Mouse (Mus musculus) monocyte, adult 2 months (primary cell): ENCODE measurements around the gene Ppp2r3d.

ENCODE experiments used
- DNase-seq, 2 experiments: peaks; one replicate each; pipeline ENCODE4 v3.0.0; 2022; ENCODE audit warnings: low spot score in 2 of 2, low read depth in 1 of 2

The Ppp2r3d gene

DNA sequence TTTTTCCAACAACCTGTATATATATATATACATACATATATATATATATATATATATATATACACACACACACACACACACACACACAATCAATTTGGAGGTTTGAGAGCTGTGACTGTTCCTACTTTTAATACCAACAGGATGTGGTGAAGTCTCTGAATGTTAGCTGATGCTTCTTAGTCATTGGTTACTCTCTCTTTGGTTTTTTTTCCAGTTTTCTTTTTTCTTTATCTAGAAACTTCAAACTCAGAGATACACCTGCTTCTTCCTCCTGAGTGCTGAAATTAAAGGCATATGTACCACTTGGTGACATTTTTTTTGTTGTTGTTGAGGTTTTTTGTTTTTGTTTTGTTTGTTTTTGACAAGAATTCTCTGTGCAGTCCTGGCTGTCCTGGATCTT, 63.8 kb downstream of the Ppp2r3d start:
- DNase-seq = no peak

DNA sequence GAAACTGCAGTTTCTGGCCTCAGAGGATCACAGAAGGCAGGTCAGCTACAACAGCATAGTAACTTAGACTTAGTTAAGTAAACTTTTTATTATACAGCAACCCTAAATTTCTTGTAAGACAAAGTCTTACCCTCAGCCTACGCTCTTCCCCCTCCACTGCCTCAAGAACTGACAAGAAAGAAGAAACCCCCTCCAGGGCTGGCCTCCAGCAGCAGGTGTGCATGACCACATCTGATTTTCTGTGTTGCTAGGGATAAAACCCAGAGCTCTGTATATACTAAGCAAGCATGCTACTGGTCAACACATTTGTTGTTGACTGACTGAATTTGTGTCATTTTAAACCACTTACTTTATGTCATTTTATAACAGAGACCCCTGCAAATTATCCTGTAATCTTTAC, 65.1 kb downstream of the Ppp2r3d start:
- no peak for DNase-seq

DNA sequence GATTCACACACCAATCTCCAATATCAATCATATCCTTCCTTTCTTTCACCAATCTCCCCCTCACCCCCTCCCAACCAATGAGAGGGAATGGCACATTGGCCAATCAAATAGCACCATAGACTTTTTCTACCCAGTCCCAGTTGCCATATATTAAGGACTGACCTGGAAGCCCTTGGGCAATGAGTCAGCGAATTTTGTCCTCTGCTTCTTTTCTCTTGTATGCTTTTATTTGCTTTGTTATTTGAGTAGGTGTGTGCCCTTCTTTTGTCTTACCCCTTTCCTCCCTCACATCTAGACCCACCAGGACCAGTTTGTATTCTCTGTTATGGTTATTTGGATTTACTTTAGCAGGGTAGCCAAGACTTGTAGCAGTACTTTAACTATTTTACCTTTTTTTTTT, 68.1 kb downstream of the Ppp2r3d start:
- DNase-seq = no peak
